Mouse (Mus musculus) neural tube, embryonic 13.5 days (tissue): ENCODE results near the gene Zc3hc1. TPM values are rescaled to one million over a fixed set of nuclear protein-coding genes. Genes with fewer than 3 reads are reported as not detected.
"Not testable (repeated sequence)": the region's sequence is repeated elsewhere in the genome, so short reads cannot be mapped to it uniquely, and the experiment has no call there.

Source experiments
- ATAC-seq: fragments of 200-750 bp; cut with Nextera tagmentation; 2 replicates; pipeline ENCODE4 v1.8.0; 2017; ENCODE audit warnings: low read depth, mild to moderate bottlenecking, moderate TSS enrichment, moderate library complexity
- H3K27ac ChIP-seq: fragments of 300-500 bp; sonication (generic); replicated peaks from 2 replicates; pipeline ENCODE4 v1.5.1; 2015; ENCODE audit warnings: moderate library complexity, mild to moderate bottlenecking, inconsistent platforms
- H3K27me3 ChIP-seq: fragments of 300-500 bp; sonication (generic); 2 replicates; pipeline ENCODE4 v1.6.1; 2015; ENCODE audit warnings: mild to moderate bottlenecking, inconsistent platforms
- H3K36me3 ChIP-seq: fragments of 300-500 bp; sonication (generic); 2 replicates; pipeline ENCODE4 v1.6.1; 2015; ENCODE audit warnings: mild to moderate bottlenecking, inconsistent platforms
- H3K4me1 ChIP-seq: fragments of 300-500 bp; sonication (generic); replicated peaks from 2 replicates; pipeline ENCODE4 v1.6.1; 2015; ENCODE audit warnings: inconsistent platforms
- H3K4me2 ChIP-seq: fragments of 300-500 bp; sonication (generic); 2 replicates; pipeline ENCODE4 v1.6.1; 2015; ENCODE audit warnings: inconsistent platforms, mild to moderate bottlenecking, moderate library complexity
- H3K4me3 ChIP-seq: fragments of 300-500 bp; sonication (generic); 2 replicates; pipeline ENCODE4 v1.5.1; 2015; ENCODE audit warnings: mild to moderate bottlenecking, inconsistent platforms
- H3K9ac ChIP-seq: fragments of 300-500 bp; sonication (generic); 2 replicates; pipeline ENCODE4 v1.6.1; 2015; ENCODE audit warnings: moderate library complexity, mild to moderate bottlenecking, inconsistent platforms
- H3K9me3 ChIP-seq: fragments of 300-500 bp; sonication (generic); 2 replicates; pipeline ENCODE4 v1.6.1; 2016; ENCODE audit warnings: inconsistent platforms
- WGBS: fragments of 180-500 bp; shearing (Covaris S2); methylation state at CpG from one replicate; pipeline ENCODE4 v1.1.7; 2015; 5-methylcytosine and 5-hydroxymethylcytosine counted together
- polyA plus RNA-seq: library from polyadenylated mRNA; unstranded; fragments of >200 nt; fragmentation: Nextera tagmentation; extraction: Ambion mirVana; gene quantifications from 2 replicates; pipeline ENCODE4 v1.2.1, GENCODE M21; 2015

Zc3hc1 gene
- polyA plus RNA-seq, 1 experiment from 2014 or later = 59.6 TPM

DNA sequence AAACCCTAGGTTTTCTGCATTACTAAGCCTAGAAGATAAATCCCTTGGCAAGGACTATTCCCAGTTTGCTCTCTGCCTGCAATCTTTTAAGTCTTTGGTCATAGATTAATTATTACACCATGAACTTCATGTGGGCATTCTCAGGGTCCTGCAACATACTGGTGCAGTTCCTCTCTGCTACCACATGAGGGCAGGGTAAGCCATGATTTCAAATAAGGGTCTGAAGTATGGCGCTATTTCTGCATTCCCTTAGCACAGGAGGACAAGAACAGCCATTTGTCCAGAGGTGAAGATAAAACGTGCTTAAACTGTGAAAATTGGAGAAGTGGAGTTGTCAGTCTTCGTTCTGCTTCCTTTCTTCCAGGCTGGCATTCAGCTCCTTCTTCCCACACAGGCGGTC, 12.6 kb upstream of the Zc3hc1 start:
- Histone ChIP-seq H3K9ac (peak overlapping the region; percentile 69), H3K9me3 (no peaks in the 10 kb centered on the region), H3K27ac (no peak overlapping the region), H3K4me2 (peak overlapping the region; percentile 56), H3K4me3 (peak overlapping the region; percentile 36), H3K36me3 (no peaks in the 10 kb centered on the region), H3K4me1 (peaks cover 14% of the 10 kb centered on the region), H3K27me3 (no peaks in the 10 kb centered on the region)
- 17% methylated on average over 4 of the region's 4 CpGs for WGBS
- no peak for ATAC-seq

DNA sequence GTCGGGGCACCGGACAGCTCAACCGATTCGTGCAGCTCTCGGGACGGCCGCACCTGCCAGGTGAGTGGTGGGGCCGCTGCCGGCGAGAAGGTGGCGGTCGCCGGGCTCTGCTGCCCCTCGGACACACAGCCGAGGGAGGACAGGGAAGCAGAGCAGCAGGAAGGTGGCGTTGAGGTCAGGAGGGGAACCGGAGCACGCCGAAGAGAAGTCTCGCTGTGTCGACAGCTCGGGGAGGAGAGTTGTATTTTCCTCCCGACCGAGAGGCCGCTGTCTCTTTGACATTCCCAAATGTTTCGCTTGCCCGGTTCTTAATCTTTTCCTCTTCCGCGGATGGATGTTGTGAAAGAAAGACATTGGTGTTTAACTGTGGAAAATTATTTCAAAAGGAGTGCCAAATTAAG, 11.3 kb upstream of the Zc3hc1 start:
- Histone ChIP-seq H3K4me3 (peak overlapping the region; percentile 93), H3K27me3 (no peaks in the 10 kb centered on the region), H3K36me3 (no peaks in the 10 kb centered on the region), H3K27ac (peak overlapping the region; percentile 98), H3K4me2 (peak overlapping the region; percentile 68), H3K9ac (peak overlapping the region; percentile 92), H3K9me3 (no peaks in the 10 kb centered on the region), H3K4me1 (peaks cover 14% of the 10 kb centered on the region)
- under 1% methylated on average over 29 of the region's 29 CpGs for whole genome bisulfite sequencing
- ATAC-seq = no peak; the same call in none of the 2 replicates

DNA sequence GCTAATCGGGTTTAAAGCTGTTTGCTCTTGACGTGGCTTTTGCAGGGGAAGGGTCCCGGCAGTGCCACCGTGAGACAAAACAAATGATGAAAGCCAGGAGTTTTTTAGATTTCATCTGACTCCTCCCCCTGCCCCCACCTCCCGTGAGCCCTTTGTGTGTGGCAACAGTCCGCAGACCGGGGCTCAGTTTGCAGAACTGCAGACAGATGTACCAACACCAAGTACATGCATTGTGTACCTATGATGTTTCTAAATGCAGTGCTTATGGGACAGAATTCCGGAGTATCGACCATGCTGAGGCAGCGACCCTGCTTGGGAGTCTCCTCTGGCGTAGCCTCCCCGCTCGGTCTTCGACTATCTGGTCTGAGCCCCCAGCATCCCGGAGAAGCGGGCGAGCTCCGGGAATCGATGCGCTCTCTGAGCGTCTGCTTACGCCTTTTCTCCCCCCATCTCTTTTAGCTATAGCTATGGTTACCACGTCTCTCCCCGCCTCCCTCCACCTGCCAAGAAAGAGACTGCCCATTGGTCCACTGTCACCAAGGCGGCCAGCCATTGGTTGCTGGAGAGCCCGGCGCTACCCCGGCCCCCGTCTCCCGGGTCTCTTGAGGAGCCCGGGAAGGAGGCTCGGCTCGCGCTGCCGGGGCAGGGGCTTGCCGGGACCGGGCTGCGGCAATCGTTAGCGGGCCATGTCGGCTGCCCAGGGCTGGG, 10.6 kb upstream of the Zc3hc1 start, which contains the start of gene Klhdc10:
Gene Klhdc10, plus strand, starts transcription at position 561 of the 708 bp plus-strand sequence.
- under 1% methylated on average over 41 of the region's 41 CpGs for WGBS
- Histone ChIP-seq H3K9ac (peak within 1 kb of the TSS; percentile 92), H3K27ac (peak within 1 kb of the TSS; percentile 98), H3K4me3 (peak within 1 kb of the TSS; percentile 93), H3K4me2 (peak within 1 kb of the TSS; percentile 68), H3K36me3 (no peaks in the 10 kb centered on the region), H3K4me1 (peaks cover 14% of the 10 kb centered on the region), H3K9me3 (no peaks in the 10 kb centered on the region), H3K27me3 (no peaks in the 10 kb centered on the region)
- peak; percentile 100 for ATAC-seq

DNA sequence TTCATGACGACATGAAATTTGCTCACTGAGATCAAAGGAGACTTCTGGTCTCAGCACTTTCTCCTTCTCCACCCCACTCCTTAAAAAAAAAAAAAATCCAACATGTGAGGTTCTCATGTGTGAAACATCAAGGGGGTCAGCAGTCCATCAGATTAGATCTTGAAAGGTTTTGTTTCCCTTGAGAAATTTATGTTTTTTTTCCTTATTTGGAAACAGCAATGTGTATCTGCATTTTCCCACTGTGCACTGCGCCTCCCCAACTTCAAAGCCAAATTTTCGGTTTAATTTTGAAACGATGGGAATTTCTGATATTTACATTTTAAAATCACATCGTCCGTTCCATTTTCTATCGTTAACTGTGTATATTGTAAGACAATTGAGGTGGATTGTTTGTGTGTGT, 9.9 kb upstream of the Zc3hc1 start:
- H3K4me1 ChIP-seq = peaks cover 14% of the 10 kb centered on the region
- no peaks in the 10 kb centered on the region for H3K9me3 ChIP-seq
- 9% methylated on average over 7 of the region's 7 CpGs for WGBS
- H3K4me3 ChIP-seq = peak overlapping the region; percentile 93
- H3K4me2 ChIP-seq = peak overlapping the region; percentile 57
- H3K36me3 ChIP-seq = no peaks in the 10 kb centered on the region
- no peaks in the 10 kb centered on the region for H3K27me3 ChIP-seq
- no peak for ATAC-seq
- H3K27ac ChIP-seq = peak overlapping the region; percentile 98
- H3K9ac ChIP-seq = peak overlapping the region; percentile 71

DNA sequence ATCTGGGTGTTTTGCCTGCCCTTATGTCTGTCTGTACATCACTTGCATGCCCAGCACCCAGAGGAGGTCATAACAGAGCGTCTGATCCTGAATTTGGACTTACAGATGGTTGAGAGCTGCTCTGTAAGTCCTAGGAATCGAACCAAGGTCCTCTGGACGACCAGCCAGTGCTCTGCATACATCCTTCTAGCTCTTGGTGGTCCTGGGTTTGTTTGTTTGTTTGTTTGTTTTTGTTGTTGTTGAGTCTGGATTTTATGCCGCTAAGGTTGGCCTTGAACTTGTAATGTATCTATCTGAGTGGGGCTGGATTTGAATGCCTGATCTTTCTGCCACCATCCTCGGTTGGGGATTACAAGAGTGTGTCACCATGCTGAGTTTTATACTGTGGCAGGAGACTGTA, 9.3 kb upstream of the Zc3hc1 start:
- Histone ChIP-seq H3K9ac (peak overlapping the region; percentile 71), H3K27me3 (no peaks in the 10 kb centered on the region), H3K9me3 (no peaks in the 10 kb centered on the region), H3K4me3 (no peak overlapping the region), H3K4me2 (peak overlapping the region; percentile 57), H3K27ac (peak overlapping the region; percentile 98), H3K36me3 (no peaks in the 10 kb centered on the region), H3K4me1 (peaks cover 14% of the 10 kb centered on the region)
- no peak for ATAC-seq
- 87% methylated on average over 5 of the region's 5 CpGs for WGBS

DNA sequence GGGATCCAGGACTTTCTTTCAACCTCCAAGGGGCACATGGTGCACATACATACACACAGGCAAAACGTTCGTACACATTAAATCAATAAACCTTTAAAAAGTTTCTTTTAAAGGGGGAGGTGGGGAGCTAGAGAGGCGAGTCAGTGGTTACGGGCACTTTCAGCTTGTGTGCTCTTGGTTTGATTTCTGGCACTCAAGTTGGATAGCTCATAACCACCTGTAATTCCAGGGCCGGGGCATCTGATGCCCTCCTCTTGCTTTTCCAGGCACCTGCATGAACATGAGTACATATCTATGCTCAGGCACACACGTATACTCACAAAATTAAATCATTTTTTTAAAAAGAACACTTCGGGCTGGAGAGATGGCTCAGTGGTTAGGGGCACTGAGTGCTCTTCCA, 1.2 kb upstream of the Zc3hc1 start:
- peaks cover 11% of the 10 kb centered on the region for H3K4me1 ChIP-seq
- H3K4me2 ChIP-seq = no peak overlapping the region
- H3K4me3 ChIP-seq = no peak overlapping the region
- no peak for ATAC-seq
- no peaks in the 10 kb centered on the region for H3K27me3 ChIP-seq
- WGBS = 89% methylated on average over 7 of the region's 7 CpGs
- H3K9me3 ChIP-seq = no peaks in the 10 kb centered on the region
- H3K36me3 ChIP-seq = peaks cover 4% of the 10 kb centered on the region
- no peak overlapping the region for H3K9ac ChIP-seq
- H3K27ac ChIP-seq = no peak overlapping the region

DNA sequence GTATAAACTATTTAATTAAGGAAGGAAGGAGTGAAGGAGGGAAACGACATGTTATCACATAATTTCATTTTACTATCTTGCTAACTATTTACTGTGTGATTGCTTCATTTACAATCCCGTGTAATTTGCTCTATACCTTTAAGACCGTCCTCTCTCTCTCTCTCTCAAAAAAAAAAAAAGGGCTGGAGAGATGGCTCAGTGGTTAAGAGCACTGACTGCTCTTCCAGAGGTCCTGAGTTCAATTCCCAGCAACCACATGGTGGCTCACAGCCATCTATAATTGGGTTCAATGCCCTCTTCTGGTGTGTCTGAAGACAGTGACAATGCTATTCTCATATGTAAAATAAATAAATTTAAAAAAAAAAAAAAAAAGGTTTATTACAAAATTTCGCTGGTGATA, 557 bp downstream of the Zc3hc1 start:
- Histone ChIP-seq H3K4me2 (peak overlapping the region; percentile 57), H3K9ac (peak overlapping the region; percentile 82), H3K4me1 (peaks cover 11% of the 10 kb centered on the region), H3K36me3 (peaks cover 21% of the 10 kb centered on the region), H3K4me3 (peak overlapping the region; percentile 74)
- not testable (repeated sequence) for H3K9me3 ChIP-seq, H3K27me3 ChIP-seq, H3K27ac ChIP-seq
- ATAC-seq = peak; percentile 24
- WGBS = 22% methylated on average over 4 of the region's 4 CpGs

DNA sequence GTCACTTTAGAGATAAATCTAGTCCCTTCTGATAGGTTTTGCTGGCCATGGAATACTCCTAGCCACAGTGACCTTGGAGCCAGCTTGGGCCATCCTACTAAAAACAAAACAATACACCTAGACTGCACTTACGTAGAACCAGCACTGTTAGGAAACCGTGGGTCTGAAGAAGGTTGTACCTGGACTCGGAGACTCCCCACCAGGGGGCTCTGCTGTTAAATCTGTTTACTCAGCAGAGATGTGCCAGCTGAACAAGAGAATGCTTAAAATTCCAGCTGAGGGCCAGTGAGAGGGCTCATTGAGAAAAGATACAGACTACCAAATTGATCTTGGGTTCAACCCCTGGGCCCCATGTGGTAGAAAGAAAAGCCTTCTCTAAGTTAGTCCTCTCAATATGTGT, 9.7 kb downstream of the Zc3hc1 start:
- Histone ChIP-seq H3K36me3 (peaks cover 89% of the 10 kb centered on the region), H3K27ac (no peak overlapping the region)

DNA sequence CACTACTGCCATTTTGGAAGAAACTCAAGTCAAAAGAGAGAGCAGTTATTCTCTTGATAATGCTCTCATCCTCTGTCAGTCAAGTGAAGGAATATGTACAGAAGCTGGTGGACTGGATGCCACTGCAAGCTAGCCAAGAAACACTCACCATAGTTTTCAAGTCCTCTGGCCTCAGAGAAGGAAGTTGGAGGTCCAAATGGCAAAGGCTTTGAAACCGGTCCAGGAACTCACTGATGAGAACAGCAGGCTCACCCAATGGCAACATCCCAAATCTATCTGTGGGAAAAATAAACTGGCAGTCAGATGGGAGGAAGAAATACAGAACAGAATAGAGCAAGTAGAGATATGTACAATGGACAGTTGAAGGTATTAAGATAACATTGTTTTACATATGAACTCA, 15.0 kb downstream of the Zc3hc1 start:
- H3K27ac ChIP-seq = no peak overlapping the region
- H3K27me3 ChIP-seq = no peaks in the 10 kb centered on the region
- peaks cover 89% of the 10 kb centered on the region for H3K36me3 ChIP-seq
- no peak overlapping the region for H3K4me2 ChIP-seq
- no peak overlapping the region for H3K9ac ChIP-seq
- ATAC-seq = no peak
- WGBS = 86% methylated on average over 1 of the region's 1 CpGs
- H3K4me3 ChIP-seq = no peak overlapping the region
- no peaks in the 10 kb centered on the region for H3K4me1 ChIP-seq
- no peaks in the 10 kb centered on the region for H3K9me3 ChIP-seq

More for the DNA sequence above, 9.7 kb downstream of the Zc3hc1 start:
- no peaks in the 10 kb centered on the region for H3K4me1 ChIP-seq
- no peak for ATAC-seq
- no peaks in the 10 kb centered on the region for H3K27me3 ChIP-seq
- WGBS = 74% methylated on average over 3 of the region's 3 CpGs
- no peaks in the 10 kb centered on the region for H3K9me3 ChIP-seq
- no peak overlapping the region for H3K4me3 ChIP-seq
- no peak overlapping the region for H3K4me2 ChIP-seq
- H3K9ac ChIP-seq = no peak overlapping the region

DNA sequence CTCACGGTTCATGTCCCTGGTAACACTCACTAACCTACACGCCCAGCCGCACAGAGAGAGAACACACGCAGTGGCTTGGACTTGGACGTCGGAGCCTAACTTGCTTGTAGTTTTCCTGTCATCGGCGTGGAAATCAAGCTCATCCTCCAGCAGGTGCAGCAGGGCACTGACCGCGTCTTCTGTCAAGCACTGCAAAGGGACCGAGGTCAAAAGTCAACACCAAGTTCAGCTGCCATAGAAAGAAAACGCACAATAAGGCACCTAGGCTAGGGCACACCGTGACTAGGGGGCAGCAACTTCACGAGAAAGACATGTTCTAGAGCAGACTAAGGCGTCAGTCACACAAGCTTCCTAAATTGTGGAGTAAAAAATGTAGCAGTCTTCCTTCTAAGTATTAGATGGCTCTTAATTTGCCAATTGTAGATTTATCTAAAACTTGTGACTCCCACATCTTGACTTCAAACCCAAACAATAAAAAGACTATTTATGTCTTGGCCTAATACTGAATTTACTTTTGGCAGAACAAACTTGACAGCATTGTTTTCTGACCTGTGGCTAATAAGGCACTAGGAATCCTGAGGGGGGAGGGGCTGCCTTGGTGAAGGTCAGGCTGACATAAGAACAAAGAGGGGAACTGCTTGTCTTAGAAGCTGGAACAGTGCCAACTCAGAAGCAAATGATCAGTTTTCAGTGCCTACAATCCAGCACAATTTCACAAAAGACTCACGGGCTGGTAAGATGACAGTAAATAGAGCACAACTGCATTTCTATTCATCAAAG, 15.9 kb downstream of the Zc3hc1 start:
- Histone ChIP-seq H3K27me3 (no peaks in the 10 kb centered on the region), H3K36me3 (peaks cover 89% of the 10 kb centered on the region), H3K4me1 (no peaks in the 10 kb centered on the region), H3K27ac (no peak overlapping the region), H3K9me3 (no peaks in the 10 kb centered on the region), H3K4me2 (no peak overlapping the region), H3K4me3 (no peak overlapping the region), H3K9ac (no peak overlapping the region)
- 87% methylated on average over 16 of the region's 16 CpGs for WGBS
- no peak for ATAC-seq

DNA sequence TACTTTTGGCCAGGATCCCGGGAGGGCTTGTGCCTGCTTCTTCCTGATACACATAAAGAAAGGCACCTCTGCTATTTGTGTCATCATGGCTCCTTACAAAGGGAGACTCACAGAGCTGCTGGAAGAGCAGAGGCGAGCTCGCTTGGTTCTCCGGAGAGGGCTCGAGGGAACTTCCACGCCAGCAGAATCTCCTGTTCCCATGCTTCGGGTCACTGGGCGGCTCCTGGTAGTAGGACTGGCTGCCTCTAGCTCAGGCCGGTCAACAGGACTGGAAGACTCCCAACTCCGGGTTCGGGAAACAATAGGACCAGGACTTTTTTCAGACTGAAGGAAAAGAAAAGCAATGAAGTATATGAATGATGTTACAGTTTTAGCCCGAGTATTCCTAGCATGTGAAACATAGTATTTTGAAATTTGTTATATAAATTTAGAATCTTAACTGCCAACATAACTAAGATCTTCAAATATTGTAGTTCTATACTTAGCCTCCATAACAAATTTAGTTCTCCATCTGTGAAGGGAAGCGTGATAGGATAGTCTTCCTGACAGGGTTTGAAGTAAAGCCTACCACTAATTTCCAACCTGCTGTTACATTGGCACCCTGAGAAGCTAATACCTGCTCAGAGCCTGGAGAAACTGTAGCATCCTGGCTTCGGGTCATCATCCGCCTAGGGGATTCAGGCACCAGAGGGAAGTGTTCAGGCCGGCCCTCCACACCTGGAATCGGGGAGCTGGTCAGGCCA, 18.0 kb downstream of the Zc3hc1 start:
- Histone ChIP-seq H3K27ac (no peak overlapping the region), H3K4me3 (no peak overlapping the region), H3K9ac (no peak overlapping the region), H3K4me2 (no peak overlapping the region), H3K9me3 (no peaks in the 10 kb centered on the region), H3K4me1 (no peaks in the 10 kb centered on the region), H3K27me3 (no peaks in the 10 kb centered on the region), H3K36me3 (peaks cover 94% of the 10 kb centered on the region)
- WGBS = 95% methylated on average over 17 of the region's 17 CpGs
- no peak for ATAC-seq

DNA sequence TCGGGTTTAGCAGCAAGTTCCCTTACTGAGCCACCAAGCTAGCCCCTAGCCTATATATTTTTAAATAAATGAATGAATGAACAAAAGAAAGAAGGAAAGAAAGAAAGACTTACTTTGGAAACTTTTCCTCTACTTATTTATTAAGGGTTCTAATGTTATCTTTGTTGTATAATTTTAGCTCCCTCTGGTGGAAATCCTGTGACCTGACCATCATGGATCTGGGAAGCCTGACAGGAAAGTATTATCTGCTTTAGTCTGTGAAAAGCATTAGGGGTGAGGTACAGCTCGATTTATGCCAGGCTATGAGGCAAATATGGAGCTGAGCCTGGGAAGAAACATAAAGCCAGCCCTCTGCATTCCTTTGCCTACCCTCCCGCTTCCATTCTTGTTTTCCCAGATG, 21.5 kb downstream of the Zc3hc1 start:
- ATAC-seq = no peak
- no peak overlapping the region for H3K4me2 ChIP-seq
- no peaks in the 10 kb centered on the region for H3K9me3 ChIP-seq
- peaks cover 96% of the 10 kb centered on the region for H3K36me3 ChIP-seq
- H3K4me1 ChIP-seq = no peaks in the 10 kb centered on the region
- no peak overlapping the region for H3K4me3 ChIP-seq
- no peak overlapping the region for H3K9ac ChIP-seq
- 88% methylated on average over 3 of the region's 3 CpGs for WGBS
- H3K27me3 ChIP-seq = no peaks in the 10 kb centered on the region
- H3K27ac ChIP-seq = no peak overlapping the region
